Mouse (Mus musculus) myocyte (in vitro differentiated cells): ENCODE data around the gene Iqsec1.

Experiments used
- MAX ChIP-seq: IDR thresholded peaks from one replicate; pipeline ENCODE4 v1.6.1; 2011; ENCODE audit warnings: low read depth, mild to moderate bottlenecking, control low read depth
- MYOG ChIP-seq, 3 experiments: IDR thresholded peaks; one replicate each; pipeline ENCODE4 v1.6.1; 2011; ENCODE audit warnings: control low read depth in 2 of 3, low read depth in 2 of 3, mild to moderate bottlenecking in 2 of 3; ENCODE audit not compliant: insufficient read length in 2 of 3, control insufficient read depth in 1 of 3, insufficient read depth in 1 of 3
- POLR2A ChIP-seq: IDR thresholded peaks from one replicate; pipeline ENCODE4 v1.6.1; 2011; ENCODE audit warnings: low read depth, mild to moderate bottlenecking, control low read depth, moderate library complexity; ENCODE audit not compliant: insufficient read length
- SRF ChIP-seq: IDR thresholded peaks from one replicate; pipeline ENCODE4 v1.6.1; 2011; ENCODE audit warnings: low read depth; ENCODE audit not compliant: control insufficient read depth, insufficient read length
- TCF12 ChIP-seq: IDR thresholded peaks from one replicate; pipeline ENCODE4 v1.6.1; 2011; ENCODE audit warnings: mild to moderate bottlenecking, control low read depth; ENCODE audit not compliant: poor library complexity, insufficient read depth, severe bottlenecking
- USF1 ChIP-seq: IDR thresholded peaks from one replicate; pipeline ENCODE4 v1.6.1; 2011; ENCODE audit warnings: low read depth, mild to moderate bottlenecking, control low read depth, moderate library complexity

DNA sequence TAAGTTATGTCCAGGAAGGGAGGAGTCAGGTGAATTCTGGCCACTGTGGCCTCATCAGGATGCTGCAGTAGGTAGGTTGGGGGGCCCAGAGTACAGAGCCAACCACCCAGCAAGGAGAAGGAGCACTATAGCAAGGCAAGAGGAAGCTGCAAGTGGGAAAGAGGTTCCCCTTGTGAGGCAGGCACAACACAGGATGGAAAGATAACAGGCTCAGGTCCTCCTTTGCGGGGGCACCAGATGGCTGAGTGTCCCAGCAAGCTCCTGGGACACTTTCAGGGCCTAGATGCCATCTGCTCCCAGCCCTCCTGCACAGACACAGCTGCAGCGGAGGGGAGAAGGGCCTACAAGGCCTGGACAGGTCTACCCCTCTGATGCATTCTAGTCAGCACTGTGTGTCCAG is 228.7 kb downstream of the Iqsec1 start:
- TF ChIP-seq POLR2A = no peak
- peak in 1 of 3 experiments; percentile 47 for TF ChIP-seq MYOG (IDR thresholded peaks at IDR 0.05; ENCODE audit: control insufficient read depth in 1 of 3, insufficient read depth in 1 of 3, insufficient read length in 2 of 3, low read depth in 2 of 3)
- TF ChIP-seq SRF = no peak
- TF ChIP-seq MAX = no peak
- no peak for TF ChIP-seq TCF12
- no peak for TF ChIP-seq USF1
